In genomic region chr9:40937425-40937824, GRCm38 (mm10) we compare ENCODE assay signal across 10 mouse cellular contexts. TPM values are rescaled to one million over a fixed set of nuclear protein-coding genes. Genes with fewer than 3 reads are reported as not detected.
DNase-seq lines count a peak whose midpoint lies in the region; TF ChIP-seq lines count a peak whose summit lies in the region.
"Had no signal": no experiment of that assay in that cellular context is flagged by ENCODE, and none has a peak within 500 bp of the region (broad histone marks: within the 10 kb centered on the region; RNA-seq: fewer than 3 reads in every experiment).

No protein-coding gene starts in this region.

- WGBS in lung, adult 2 months = 70% methylated on average over 7 of the region's 7 CpGs
- WGBS in embryonic facial prominence, embryonic 10.5 days = 65% methylated on average over 7 of the region's 7 CpGs

- H3K4me1 ChIP-seq in lung, adult 2 months (ENCODE audit: control insufficient read depth, insufficient read depth, low read length) = no peaks in the 10 kb centered on the region
- H3K4me1 ChIP-seq in embryonic facial prominence, embryonic 10.5 days = no peaks in the 10 kb centered on the region

- peak; percentile 14; the same call in 1 of the 2 replicates for TF ChIP-seq CTCF in lung, adult 2 months (IDR thresholded peaks at IDR 0.05; ENCODE audit: insufficient read depth, low read length)

- TF ChIP-seq POLR2A in lung, adult 2 months (IDR thresholded peaks at IDR 0.05; ENCODE audit: borderline replicate concordance, extremely low read depth, low read depth, low read length) = no peak

- H3K4me3 ChIP-seq in lung, adult 2 months (replicated peaks; ENCODE audit: extremely low read depth, low read depth, low read length) = no peak overlapping the region
- no peak overlapping the region for H3K4me3 ChIP-seq in embryonic facial prominence, embryonic 10.5 days

- H3K27me3 ChIP-seq in embryonic facial prominence, embryonic 10.5 days (replicated peaks; ENCODE audit: low read depth, poor library complexity, severe bottlenecking) = no peaks in the 10 kb centered on the region

- DNase-seq in heart, postnatal 4 days = peak; percentile 23
- no peak for DNase-seq in heart, postnatal 25 days (ENCODE audit: low spot score)
- DNase-seq in lung, adult 2 months = no peak
- no peak for DNase-seq in lung, postnatal 14 days
- DNase-seq in Muller cell, postnatal 12 days (ENCODE audit: inconsistent ontology term) = peak; percentile 15
- DNase-seq in forelimb bud, embryonic 11.5 days (ENCODE audit: low read depth, low spot score) = peak; percentile 19
- DNase-seq in embryonic facial prominence, embryonic 10.5 days (ENCODE audit: low spot score) = no peak
- no peak for DNase-seq in spleen, adult 12 weeks (ENCODE audit: low spot score)

- H3K36me3 ChIP-seq in embryonic facial prominence, embryonic 10.5 days (replicated peaks) = no peaks in the 10 kb centered on the region

- no peaks in the 10 kb centered on the region for H3K9me3 ChIP-seq in embryonic facial prominence, embryonic 10.5 days

- intact Hi-C loops in heart, postnatal 25 days (cut with DNase I) = loop anchor here (5.0 kb wide), 1 partner anchor 105 kb away; no protein-coding TSS in a partner anchor

- H3K27ac ChIP-seq in embryonic facial prominence, embryonic 10.5 days (replicated peaks) = no peak overlapping the region

RNA-seq across cellular contexts. Expression of gene Jhy, which starts 26.5 kb away (rescaled TPM):
- not detected for total RNA-seq in heart, postnatal 4 days (2021)
- not detected for total RNA-seq in heart, postnatal 25 days (2021)
- polyA plus RNA-seq in lung, adult 2 months (2012; rRNA removed) = 0.62 and 0.67 TPM in 2 replicates
- 0.05 and 0.28 TPM in 2 replicates for polyA plus RNA-seq in embryonic facial prominence, embryonic 10.5 days (2016; fragmentation: Nextera tagmentation; extraction: Ambion mirVana)
- total RNA-seq: gastrocnemius, adult 18-20 months; neutrophil, adult 5-6 weeks had no signal

Comparison
In these comparisons a context has a peak if more than half of its experiments do, and no peak if none do; other contexts are left out.
1. DNase-seq: peak in heart, postnatal 4 days (single experiment), Muller cell, postnatal 12 days (single experiment) and forelimb bud, embryonic 11.5 days (single experiment); none in heart, postnatal 25 days (single experiment), lung, adult 2 months (single experiment), lung, postnatal 14 days (single experiment), embryonic facial prominence, embryonic 10.5 days (single experiment) and spleen, adult 12 weeks (single experiment).